Mouse (Mus musculus): ENCODE measurements around the gene Slc45a1. TPM values are rescaled to one million over a fixed set of nuclear protein-coding genes. Genes with fewer than 3 reads are reported as not detected.

Slc45a1 gene
- polyA plus RNA-seq, 1 experiment from 2014 or later, result not detected

DNA sequence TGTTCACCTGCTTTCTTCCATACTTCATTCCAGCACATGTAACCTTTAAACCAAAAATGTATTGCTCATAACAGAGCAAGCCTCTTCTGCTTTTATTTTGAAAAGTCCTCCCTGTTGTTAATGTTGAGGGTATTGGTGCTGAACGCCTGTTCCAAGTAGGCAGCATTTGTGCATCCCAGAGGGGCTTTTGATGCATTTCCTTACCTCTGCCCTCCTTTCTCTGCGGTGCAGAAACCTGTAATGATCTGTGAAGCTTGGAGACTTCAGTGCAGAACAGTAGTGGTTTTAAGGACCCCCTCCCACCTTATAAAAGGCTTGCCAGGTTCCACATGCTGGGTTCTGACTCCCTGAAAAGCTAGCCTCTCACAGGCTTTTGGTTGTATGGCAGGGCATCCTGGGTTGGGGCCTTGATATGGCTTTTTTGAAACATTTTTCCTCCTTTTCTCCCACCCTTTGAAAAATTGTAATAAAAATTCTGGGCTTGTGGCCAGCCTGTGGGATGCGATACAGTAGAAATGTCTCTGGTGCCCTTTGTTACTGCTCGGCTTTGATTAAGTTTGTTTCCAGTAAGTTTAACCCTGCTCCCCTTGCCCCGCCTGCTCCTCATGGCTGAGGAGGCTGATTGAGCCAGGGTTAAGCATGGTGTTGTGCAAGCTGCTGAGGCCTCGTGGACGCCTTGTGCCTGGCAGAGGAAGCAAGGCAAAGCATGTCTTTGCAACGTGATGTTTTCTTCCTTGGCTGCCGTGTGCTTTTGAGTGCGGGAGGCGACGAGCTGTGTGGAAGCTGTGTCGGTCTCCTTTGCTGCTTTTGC, 68.8 kb downstream of the Slc45a1 start:
- H3K27me3 ChIP-seq, result no peaks in the 10 kb centered on the region
- in situ Hi-C loops (cut with MboI; ENCODE audit: low pct_unique_long_range_greater_than_20kb), result loop anchor here (10.0 kb wide), 1 partner anchor 308 kb away; no protein-coding TSS in a partner anchor
- ChIA-PET POLR2A (interaction anchor here (0.6 to 3.1 kb wide), 3 partner anchors 9 to 13 kb away, joined by 3 to 13 read pairs (median 4); no protein-coding TSS in a partner anchor), CTCF (interaction anchor here (1.2 kb wide), 1 partner anchor 343 kb away, joined by 3 read pairs; no protein-coding TSS in a partner anchor)
- TF ChIP-seq CTCF (IDR thresholded peaks at IDR 0.05), result no peak
- peak; percentile 59 for ATAC-seq
- peak; percentile 80 for DNase-seq (ENCODE audit: low read depth, low spot score)

DNA sequence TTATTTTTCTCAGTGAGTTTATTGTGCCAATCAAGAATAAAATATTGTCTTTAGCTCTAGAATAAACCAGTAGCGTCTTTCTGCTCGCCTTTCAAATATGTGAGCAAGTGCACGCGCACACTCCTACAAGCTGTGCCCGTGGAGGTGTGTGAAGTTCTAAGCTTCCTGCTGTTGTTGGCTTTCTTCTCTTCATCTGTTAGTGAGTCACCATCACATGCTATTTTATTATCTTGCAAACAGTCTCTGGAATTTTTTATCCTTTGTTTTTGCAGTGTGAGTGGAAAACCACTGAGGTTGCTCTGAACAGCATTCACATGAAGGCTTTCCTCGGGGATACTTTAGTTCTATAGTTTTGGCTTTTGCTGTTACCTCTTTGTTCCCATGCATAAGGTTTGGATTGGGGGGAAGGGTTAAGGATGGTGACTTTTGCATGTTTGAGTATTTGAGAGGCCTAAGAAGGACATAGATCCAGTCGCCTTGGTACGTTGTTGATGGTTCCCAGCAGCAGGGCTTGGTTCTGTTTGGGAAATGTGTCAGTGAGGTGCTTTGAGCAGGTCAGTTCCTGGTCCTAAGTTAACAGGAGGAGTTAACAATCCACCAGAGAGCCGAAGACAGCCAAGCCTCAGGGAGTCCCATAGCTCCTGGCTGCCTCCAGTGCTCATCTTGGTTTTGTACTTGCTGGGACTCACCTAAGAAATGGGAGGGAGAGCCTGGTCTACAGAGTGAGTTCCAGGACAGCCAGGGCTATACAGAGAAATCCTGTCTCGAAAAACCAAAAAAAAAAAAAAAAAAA, 69.8 kb downstream of the Slc45a1 start:
- no peak for TF ChIP-seq CTCF (IDR thresholded peaks at IDR 0.05)
- in situ Hi-C loops (cut with MboI; ENCODE audit: low pct_unique_long_range_greater_than_20kb), result loop anchor here (10.0 kb wide), 1 partner anchor 307 kb away; no protein-coding TSS in a partner anchor
- no peaks in the 10 kb centered on the region for H3K27me3 ChIP-seq
- ChIA-PET CTCF (no interaction called here), POLR2A (interaction anchor here (3.1 kb wide), 1 partner anchor 12 kb away, joined by 13 read pairs; no protein-coding TSS in a partner anchor)
- ATAC-seq, result peak; percentile 55
- DNase-seq (ENCODE audit: low read depth, low spot score), result no peak

Other genes with a start within 250 kb of the Slc45a1 start
- gene Errfi1, start 201.7 kb upstream of the Slc45a1 start, polyA plus RNA-seq (2021), result 164 TPM